Mouse (Mus musculus) embryonic facial prominence, embryonic 15.5 days (tissue): ENCODE measurements at regions not wholly inside any gene's neighbourhood (a gene's known extent, or its start where the extent isn't known, plus 50 kb on each side); places are given as distances from the start of the nearest gene placed in this dataset.

ENCODE experiments used
- ATAC-seq: fragments of 200-750 bp; cut with Nextera tagmentation; 2 replicates; pipeline ENCODE4 v1.8.0; 2017; ENCODE audit warnings: low read depth, moderate TSS enrichment; ENCODE audit not compliant: insufficient number of reproducible peaks, low FRiP score, low TSS enrichment
- H3K27ac ChIP-seq: fragments of 300-500 bp; sonication (generic); replicated peaks from 2 replicates; pipeline ENCODE4 v1.5.1; 2015; ENCODE audit warnings: mild to moderate bottlenecking, inconsistent platforms
- H3K27me3 ChIP-seq: fragments of 300-500 bp; sonication (generic); 2 replicates; pipeline ENCODE4 v1.6.1; 2015; ENCODE audit warnings: inconsistent platforms
- H3K36me3 ChIP-seq: fragments of 300-500 bp; sonication (generic); 2 replicates; pipeline ENCODE4 v1.6.1; 2015; ENCODE audit warnings: mild to moderate bottlenecking, inconsistent platforms
- H3K4me1 ChIP-seq: fragments of 300-500 bp; sonication (generic); 2 replicates; pipeline ENCODE4 v1.6.1; 2015; ENCODE audit warnings: inconsistent platforms
- H3K4me2 ChIP-seq: fragments of 300-500 bp; sonication (generic); replicated peaks from 2 replicates; pipeline ENCODE4 v1.6.1; 2015; ENCODE audit warnings: mild to moderate bottlenecking, inconsistent platforms
- H3K4me3 ChIP-seq: fragments of 300-500 bp; sonication (generic); replicated peaks from 2 replicates; pipeline ENCODE4 v1.5.1; 2015; ENCODE audit warnings: mild to moderate bottlenecking, inconsistent platforms
- H3K9ac ChIP-seq: fragments of 300-500 bp; sonication (generic); 2 replicates; pipeline ENCODE4 v1.6.1; 2015; ENCODE audit warnings: inconsistent platforms
- H3K9me3 ChIP-seq: fragments of 300-500 bp; sonication (generic); replicated peaks from 2 replicates; pipeline ENCODE4 v1.6.1; 2016; ENCODE audit warnings: inconsistent platforms
- WGBS: fragments of 180-500 bp; shearing (Covaris S2); methylation state at CpG from one replicate; pipeline ENCODE4 v1.1.7; 2015; 5-methylcytosine and 5-hydroxymethylcytosine counted together

- 32% methylated on average over 10 of the region's 10 CpGs for WGBS
- no peak for ATAC-seq
- no peaks in the 10 kb centered on the region for H3K27me3 ChIP-seq
- no peaks in the 10 kb centered on the region for H3K36me3 ChIP-seq
- H3K9me3 ChIP-seq, result no peaks in the 10 kb centered on the region
- H3K4me3 ChIP-seq, result no peak overlapping the region
- no peak overlapping the region for H3K9ac ChIP-seq
- H3K4me1 ChIP-seq, result no peaks in the 10 kb centered on the region
- no peak overlapping the region for H3K27ac ChIP-seq
- no peak overlapping the region for H3K4me2 ChIP-seq
Observed at GRCm38 (mm10) chr10:117940441-117941265, 94.8 kb upstream of the Rap1b start.

- Histone ChIP-seq H3K4me3 (no peak overlapping the region), H3K36me3 (no peaks in the 10 kb centered on the region), H3K9ac (no peak overlapping the region), H3K4me1 (no peaks in the 10 kb centered on the region), H3K27ac (no peak overlapping the region), H3K4me2 (no peak overlapping the region), H3K27me3 (no peaks in the 10 kb centered on the region), H3K9me3 (no peaks in the 10 kb centered on the region)
- WGBS, result 54% methylated on average over 3 of the region's 3 CpGs
- no peak for ATAC-seq
Observed at GRCm38 (mm10) chr10:117941266-117941651, 95.4 kb upstream of the Rap1b start.

DNA sequence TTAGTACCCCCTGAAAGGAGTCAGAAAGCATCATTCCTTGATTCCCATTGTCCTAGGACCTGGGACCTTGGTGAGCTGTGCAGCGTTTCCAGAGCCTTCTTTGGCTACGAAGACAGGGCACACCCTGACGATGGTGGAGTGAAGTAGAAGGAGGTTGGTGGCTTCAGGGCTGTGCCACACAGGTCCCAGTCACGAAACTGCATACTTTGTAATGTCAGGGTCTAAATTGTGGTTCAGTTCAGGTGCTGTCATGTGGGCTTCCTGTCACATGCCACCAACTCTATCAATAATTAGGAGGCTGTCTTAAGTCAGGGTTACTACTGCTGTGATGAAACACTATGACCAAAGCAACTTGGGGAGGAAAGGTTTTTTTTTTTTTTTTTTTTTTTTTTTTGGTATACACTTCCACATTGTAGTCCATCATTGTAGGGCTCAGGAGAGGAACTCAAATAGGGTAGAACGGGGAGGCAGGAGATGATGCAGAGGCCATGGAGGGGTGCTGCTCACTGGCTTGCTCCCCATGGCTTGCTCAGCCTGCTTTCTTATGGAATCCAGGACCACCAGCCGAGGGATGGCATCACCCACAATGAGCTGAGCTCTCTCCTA is 98.0 kb upstream of the Rap1b start:
- WGBS, result 89% methylated on average over 6 of the region's 6 CpGs
- H3K27me3 ChIP-seq, result no peaks in the 10 kb centered on the region
- H3K9me3 ChIP-seq, result no peaks in the 10 kb centered on the region
- no peak overlapping the region for H3K27ac ChIP-seq
- no peaks in the 10 kb centered on the region for H3K4me1 ChIP-seq
- H3K4me2 ChIP-seq, result no peak overlapping the region
- H3K4me3 ChIP-seq, result no peak overlapping the region
- ATAC-seq, result no peak
- no peaks in the 10 kb centered on the region for H3K36me3 ChIP-seq
- H3K9ac ChIP-seq, result no peak overlapping the region

DNA sequence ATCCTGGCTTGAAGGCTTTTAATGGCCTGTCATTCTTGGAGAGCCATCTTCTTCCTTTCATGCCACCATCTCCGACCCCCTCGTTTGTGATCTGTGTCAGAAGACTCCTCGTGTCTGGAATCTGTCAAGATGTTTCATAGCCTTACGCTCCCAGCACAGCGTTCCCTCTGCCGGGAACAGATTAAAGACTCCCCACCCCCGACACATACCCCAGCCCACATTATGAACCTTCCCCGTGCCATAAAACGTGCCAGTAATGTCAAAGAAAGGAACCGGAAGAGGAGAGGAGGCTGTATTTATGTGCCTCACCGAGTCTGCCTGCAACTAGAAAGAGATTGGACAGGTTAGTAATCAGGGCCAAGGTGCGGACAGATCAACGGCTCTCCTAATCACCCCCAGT is 101.4 kb upstream of the Rap1b start:
- Histone ChIP-seq H3K27me3 (no peaks in the 10 kb centered on the region), H3K36me3 (no peaks in the 10 kb centered on the region), H3K9ac (no peak overlapping the region), H3K4me3 (no peak overlapping the region), H3K4me2 (no peak overlapping the region), H3K9me3 (no peaks in the 10 kb centered on the region), H3K27ac (no peak overlapping the region), H3K4me1 (no peaks in the 10 kb centered on the region)
- ATAC-seq, result no peak
- WGBS, result 65% methylated on average over 13 of the region's 13 CpGs

DNA sequence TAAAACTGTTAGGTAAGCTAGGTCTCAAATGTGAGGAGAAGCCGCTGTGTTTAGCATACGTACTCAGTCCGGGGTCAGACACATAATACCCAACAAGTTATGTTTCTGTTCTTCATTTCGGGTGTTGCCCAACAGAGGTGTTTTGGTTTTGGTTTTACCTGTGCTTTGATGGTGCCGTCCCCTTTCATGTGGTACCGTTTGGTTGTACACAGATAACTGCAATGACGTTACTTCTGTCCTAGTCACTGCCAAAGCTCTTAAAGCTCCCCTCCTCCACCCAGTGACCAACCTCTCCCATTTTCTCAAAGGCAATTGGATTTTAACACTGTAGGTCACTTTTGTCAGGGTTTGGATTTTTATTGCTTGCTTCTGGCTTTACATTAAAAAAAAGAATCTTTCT is 102.1 kb upstream of the Rap1b start:
- Histone ChIP-seq H3K4me3 (no peak overlapping the region), H3K9me3 (no peaks in the 10 kb centered on the region), H3K9ac (no peak overlapping the region), H3K4me1 (peaks cover under 1% of the 10 kb centered on the region; the same call in 1 of the 2 replicates), H3K4me2 (no peak overlapping the region), H3K36me3 (no peaks in the 10 kb centered on the region), H3K27me3 (no peaks in the 10 kb centered on the region), H3K27ac (no peak overlapping the region)
- 83% methylated on average over 7 of the region's 7 CpGs for WGBS
- ATAC-seq, result no peak

- Histone ChIP-seq H3K4me3 (no peak overlapping the region), H3K4me2 (no peak overlapping the region), H3K4me1 (peaks cover 4% of the 10 kb centered on the region; the same call in 1 of the 2 replicates), H3K9ac (no peak overlapping the region), H3K36me3 (no peaks in the 10 kb centered on the region), H3K27me3 (no peaks in the 10 kb centered on the region), H3K9me3 (no peaks in the 10 kb centered on the region), H3K27ac (no peak overlapping the region)
- no peak for ATAC-seq
- 71% methylated on average over 26 of the region's 26 CpGs for WGBS
Observed at GRCm38 (mm10) chr10:117952116-117953025, 106.5 kb upstream of the Rap1b start.

DNA sequence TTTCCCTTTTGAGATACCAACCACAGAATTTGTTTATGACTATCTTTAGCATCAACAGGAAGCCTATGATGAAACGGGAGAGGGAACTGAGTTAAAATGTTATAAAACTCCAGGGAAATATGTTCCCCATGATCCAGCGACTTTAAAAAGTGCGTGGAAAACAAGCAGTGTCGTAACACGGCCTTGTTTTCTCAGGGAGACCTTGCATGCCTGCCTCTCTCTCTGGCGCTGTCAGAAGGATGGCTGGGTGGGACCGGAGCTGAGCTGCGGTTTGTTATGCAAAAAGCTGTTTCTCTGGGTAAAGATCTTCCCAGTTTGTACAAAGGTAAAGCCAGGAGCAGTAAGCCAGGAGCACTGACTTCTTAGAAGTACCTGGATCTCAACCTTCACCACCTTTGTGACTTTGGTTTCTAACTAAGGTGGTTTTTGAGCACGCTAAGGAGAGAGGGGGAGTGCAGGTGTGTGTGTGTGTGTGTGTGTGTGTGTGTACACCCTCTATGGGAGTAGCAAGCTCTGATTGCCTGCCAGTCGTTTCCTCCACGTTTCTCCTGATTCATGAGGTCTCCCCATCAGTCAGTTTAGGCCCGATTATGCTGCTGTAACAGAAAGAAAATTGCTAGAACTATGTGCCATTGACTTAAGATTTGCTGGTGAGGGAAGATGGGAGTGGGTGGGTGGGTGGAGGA is 107.3 kb upstream of the Rap1b start:
- peaks cover 4% of the 10 kb centered on the region; the same call in 1 of the 2 replicates for H3K4me1 ChIP-seq
- no peak overlapping the region for H3K27ac ChIP-seq
- ATAC-seq, result no peak
- no peak overlapping the region for H3K4me3 ChIP-seq
- H3K36me3 ChIP-seq, result no peaks in the 10 kb centered on the region
- H3K4me2 ChIP-seq, result no peak overlapping the region
- 20% methylated on average over 12 of the region's 12 CpGs for WGBS
- H3K27me3 ChIP-seq, result no peaks in the 10 kb centered on the region
- H3K9me3 ChIP-seq, result no peaks in the 10 kb centered on the region
- H3K9ac ChIP-seq, result no peak overlapping the region

DNA sequence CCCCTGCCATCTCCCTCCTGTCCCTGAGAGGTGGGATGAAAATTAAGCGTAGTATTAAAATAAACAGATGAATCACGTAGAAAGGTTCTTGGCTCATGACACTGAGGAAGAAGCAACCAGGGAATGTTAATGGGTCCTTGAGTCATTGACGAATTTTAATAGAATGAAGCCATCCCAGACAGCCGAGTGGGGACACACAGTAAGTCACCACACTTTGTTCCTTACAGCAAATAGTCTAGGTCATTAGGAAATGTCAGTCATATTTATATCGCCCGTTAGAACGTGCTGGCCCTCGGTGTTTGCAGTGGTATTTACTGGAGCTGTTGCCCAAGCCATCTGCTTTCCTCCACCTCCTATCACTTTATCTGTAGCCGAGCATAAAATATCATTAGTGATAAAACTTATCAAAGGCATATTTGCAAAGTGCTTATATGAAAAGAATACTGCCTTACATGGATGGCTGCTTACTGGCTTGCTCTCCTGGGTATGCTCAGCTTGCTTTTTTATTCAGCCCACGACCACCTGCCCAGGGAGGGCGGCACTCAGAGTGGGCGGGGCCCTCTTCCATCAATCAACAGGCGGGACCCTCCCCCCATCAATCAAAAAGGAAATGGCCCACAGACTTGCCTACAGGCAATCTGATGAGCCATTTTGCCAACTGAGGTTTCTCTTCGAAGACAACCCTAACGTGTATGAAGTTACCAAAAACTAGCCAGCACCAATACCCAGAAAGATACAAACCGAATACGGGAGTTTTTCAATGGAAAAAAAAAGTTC is 110.5 kb upstream of the Rap1b start:
- WGBS, result 84% methylated on average over 17 of the region's 17 CpGs
- no peak overlapping the region for H3K27ac ChIP-seq

GRCm38 (mm10) chr10:117974706-117975105 is 128.9 kb upstream of the Rap1b start:
- Histone ChIP-seq H3K27me3 (no peaks in the 10 kb centered on the region), H3K36me3 (no peaks in the 10 kb centered on the region), H3K4me2 (no peak overlapping the region), H3K9ac (no peak overlapping the region), H3K9me3 (no peaks in the 10 kb centered on the region), H3K4me1 (no peaks in the 10 kb centered on the region), H3K27ac (no peak overlapping the region), H3K4me3 (no peak overlapping the region)
- WGBS, result 69% methylated on average over 6 of the region's 6 CpGs
- ATAC-seq, result no peak

More for the DNA sequence above, 110.5 kb upstream of the Rap1b start:
- ATAC-seq, result no peak
- no peak overlapping the region for H3K4me3 ChIP-seq
- H3K4me1 ChIP-seq, result peaks cover 4% of the 10 kb centered on the region; the same call in 1 of the 2 replicates
- no peaks in the 10 kb centered on the region for H3K36me3 ChIP-seq
- no peak overlapping the region for H3K4me2 ChIP-seq
- H3K27me3 ChIP-seq, result no peaks in the 10 kb centered on the region
- no peak overlapping the region for H3K9ac ChIP-seq
- no peaks in the 10 kb centered on the region for H3K9me3 ChIP-seq

GRCm38 (mm10) chr10:117975467-117975866 is 129.6 kb upstream of the Rap1b start:
- H3K27ac ChIP-seq, result no peak overlapping the region
- no peaks in the 10 kb centered on the region for H3K9me3 ChIP-seq
- ATAC-seq, result no peak
- H3K4me2 ChIP-seq, result no peak overlapping the region
- H3K4me3 ChIP-seq, result no peak overlapping the region
- WGBS, result 73% methylated on average over 1 of the region's 1 CpGs
- no peak overlapping the region for H3K9ac ChIP-seq
- H3K4me1 ChIP-seq, result no peaks in the 10 kb centered on the region
- H3K36me3 ChIP-seq, result no peaks in the 10 kb centered on the region
- no peaks in the 10 kb centered on the region for H3K27me3 ChIP-seq
